Mouse (Mus musculus) spleen, adult 2 months (tissue): ENCODE measurements around the gene Txk.

Experiments used
- CTCF ChIP-seq: fragments of 200-500 bp; IDR thresholded peaks from 2 replicates; pipeline ENCODE4 v1.5.1; 2011; ENCODE audit warnings: mild to moderate bottlenecking, inconsistent platforms; ENCODE audit not compliant: insufficient read depth, insufficient read length, insufficient replicate concordance; ENCODE audit errors: extremely low read depth
- POLR2A ChIP-seq: fragments of 200-500 bp; IDR thresholded peaks from 2 replicates; pipeline ENCODE4 v1.6.1; 2011; ENCODE audit warnings: low read depth, low read length, inconsistent platforms

- no peak for TF ChIP-seq CTCF
- TF ChIP-seq POLR2A, result no peak
Measured at GRCm38 (mm10) chr5:72681451-72681850, 71.1 kb downstream of the Txk start.
